Mouse (Mus musculus) megakaryocyte, embryonic 14.5 days (primary cell): ENCODE results near the gene Gpm6a.

Source experiments
- FLI1 ChIP-seq: IDR thresholded peaks from 2 replicates; pipeline ENCODE4 v1.6.1; 2012; ENCODE audit warnings: low read length, inconsistent platforms, mixed read lengths
- GATA1 ChIP-seq: IDR thresholded peaks from 3 replicates; pipeline ENCODE4 v1.6.1; 2012; ENCODE audit warnings: mixed read lengths, low read length, inconsistent platforms, borderline replicate concordance

GRCm38 (mm10) chr8:55048396-55048795 lies 93.8 kb downstream of the Gpm6a start:
- no peak for TF ChIP-seq GATA1
- TF ChIP-seq FLI1 = no peak
